Mouse (Mus musculus): ENCODE measurements around the gene Rere.

The Rere gene

DNA sequence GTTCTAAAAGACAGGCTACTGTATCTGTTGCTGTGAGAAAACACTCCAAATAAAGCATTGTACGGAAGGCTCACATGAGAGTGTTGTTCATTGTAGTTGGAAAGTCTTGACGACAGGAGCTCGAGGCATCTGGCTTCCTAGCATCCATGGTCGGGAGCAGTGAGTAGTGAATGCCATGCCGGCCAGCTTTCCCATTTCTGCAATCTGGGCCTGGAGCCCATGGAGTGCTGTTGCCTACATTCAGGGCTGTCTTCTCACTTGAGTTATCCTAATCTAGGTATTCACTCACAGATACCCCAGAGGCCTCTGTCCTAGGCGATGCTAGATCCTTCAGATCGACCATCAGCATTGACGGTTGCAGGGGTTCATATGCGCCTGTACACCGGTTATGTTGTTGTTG lies 160.5 kb downstream of the Rere start:
- CTCF ChIA-PET = interaction anchor here in 3 of 4 experiments (0.5 to 2.2 kb wide), 3 partner anchors 24 to 1418 kb away, joined by 4 to 7 read pairs (median 6); no protein-coding TSS in a partner anchor
- POLR2A ChIA-PET = interaction anchor here in 2 of 4 experiments (0.7 to 1.8 kb wide), 6 partner anchors 9 to 73 kb away, joined by 3 to 5 read pairs (median 3); no protein-coding TSS in a partner anchor

DNA sequence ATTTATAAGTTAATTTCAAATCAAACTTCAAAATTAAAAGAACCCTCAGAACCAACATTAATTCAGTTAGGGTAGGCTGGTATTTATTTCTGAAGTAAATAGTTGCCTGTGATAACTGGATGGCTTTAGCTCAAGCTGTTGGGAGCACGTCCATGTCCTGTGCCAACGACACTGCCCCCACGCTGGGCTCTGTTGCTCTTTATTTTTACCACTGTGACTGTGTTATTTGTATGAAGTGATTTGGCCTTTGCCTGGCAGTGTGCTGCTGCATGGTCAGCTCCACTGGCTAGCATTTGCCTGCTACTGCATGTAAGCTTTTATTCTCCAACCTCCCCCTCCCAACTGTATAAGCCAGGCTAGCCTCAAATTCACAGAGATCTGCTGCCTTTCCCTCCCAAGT lies 162.6 kb downstream of the Rere start:
- ChIA-PET POLR2A (no interaction called here), CTCF (interaction anchor here in 1 of 4 experiments (0.6 kb wide), 1 partner anchor 98 kb away, joined by 4 read pairs; no protein-coding TSS in a partner anchor)

- CTCF ChIA-PET = interaction anchor here in 1 of 4 experiments (1.0 to 1.5 kb wide), 2 partner anchors 27 to 40 kb away, joined by 3 to 4 read pairs; no protein-coding TSS in a partner anchor
- POLR2A ChIA-PET = interaction anchor here in 2 of 4 experiments (0.6 to 2.0 kb wide), 14 partner anchors 9 to 360 kb away, joined by 3 to 7 read pairs (median 3); partner anchors contain the start of gene Gpr157 (in 1 of the 2)
These were observed 165.2 kb downstream of the Rere start for GRCm38 (mm10) chr4:150446617-150447016.

- ChIA-PET CTCF (no interaction called here), POLR2A (interaction anchor here in 2 of 4 experiments (1.0 to 2.0 kb wide), 6 partner anchors 8 to 74 kb away, joined by 3 to 5 read pairs (median 4); no protein-coding TSS in a partner anchor)
These were observed 166.1 kb downstream of the Rere start for GRCm38 (mm10) chr4:150447517-150447916.

DNA sequence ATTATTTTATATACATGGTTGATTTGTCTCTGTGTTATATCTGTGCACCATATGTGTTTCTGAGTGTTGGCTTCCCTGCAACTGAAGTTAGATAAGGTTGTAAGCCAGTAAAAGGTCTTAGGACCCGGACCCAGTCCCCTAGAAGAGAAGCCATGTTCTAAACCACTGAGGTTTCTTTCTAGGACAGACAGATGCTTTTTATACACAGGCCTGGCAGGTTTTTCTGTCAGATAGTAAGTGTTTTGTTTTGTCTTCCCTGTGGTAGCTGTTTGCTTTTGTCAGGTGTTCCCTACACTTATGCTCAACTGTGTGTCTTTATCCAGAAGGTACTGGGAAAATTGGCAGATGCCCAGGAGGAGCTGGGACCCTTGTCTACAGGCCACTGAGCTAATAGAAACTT lies 167.0 kb downstream of the Rere start:
- ChIA-PET CTCF (interaction anchor here in 1 of 4 experiments (0.8 to 0.9 kb wide), 2 partner anchors 17 to 503 kb away, joined by 3 read pairs; no protein-coding TSS in a partner anchor), POLR2A (interaction anchor here in 3 of 4 experiments (0.6 to 2.0 kb wide), 10 partner anchors 8 to 90 kb away, joined by 3 to 6 read pairs (median 3); no protein-coding TSS in a partner anchor)

DNA sequence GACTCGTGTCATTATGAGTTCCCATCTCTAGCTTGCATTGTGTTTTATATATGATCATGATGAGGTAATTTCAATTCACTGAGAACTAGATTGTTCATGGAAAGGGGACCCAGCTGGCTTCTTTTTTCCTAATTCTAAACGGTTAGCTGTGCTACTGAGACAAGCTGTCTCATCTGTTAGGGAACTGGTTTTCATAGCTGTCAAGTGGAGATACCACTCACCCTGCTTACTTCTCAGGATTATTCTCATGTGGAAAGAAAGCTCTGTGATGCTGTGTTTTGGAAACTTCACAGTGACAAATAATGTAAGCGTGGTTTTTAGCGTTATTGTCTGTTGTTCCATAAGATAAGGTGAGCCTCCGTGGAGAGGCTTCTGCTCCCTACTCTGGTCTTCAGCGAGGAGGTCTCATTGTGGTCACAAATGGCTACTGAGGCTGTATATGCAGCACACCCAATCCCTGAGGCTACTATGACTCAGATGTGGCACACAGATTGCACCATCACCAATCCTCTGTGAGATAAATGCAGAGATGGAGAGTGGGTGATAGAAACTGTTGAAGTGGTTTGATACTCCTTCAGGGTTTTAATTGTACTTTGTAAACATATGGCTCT lies 168.7 kb downstream of the Rere start:
- ChIA-PET POLR2A (interaction anchor here in 2 of 4 experiments (1.2 to 2.9 kb wide), 4 partner anchors 11 to 16 kb away, joined by 3 to 9 read pairs (median 3); no protein-coding TSS in a partner anchor), CTCF (interaction anchor here in 1 of 4 experiments (2.0 kb wide), 1 partner anchor 16 kb away, joined by 5 read pairs; no protein-coding TSS in a partner anchor)

DNA sequence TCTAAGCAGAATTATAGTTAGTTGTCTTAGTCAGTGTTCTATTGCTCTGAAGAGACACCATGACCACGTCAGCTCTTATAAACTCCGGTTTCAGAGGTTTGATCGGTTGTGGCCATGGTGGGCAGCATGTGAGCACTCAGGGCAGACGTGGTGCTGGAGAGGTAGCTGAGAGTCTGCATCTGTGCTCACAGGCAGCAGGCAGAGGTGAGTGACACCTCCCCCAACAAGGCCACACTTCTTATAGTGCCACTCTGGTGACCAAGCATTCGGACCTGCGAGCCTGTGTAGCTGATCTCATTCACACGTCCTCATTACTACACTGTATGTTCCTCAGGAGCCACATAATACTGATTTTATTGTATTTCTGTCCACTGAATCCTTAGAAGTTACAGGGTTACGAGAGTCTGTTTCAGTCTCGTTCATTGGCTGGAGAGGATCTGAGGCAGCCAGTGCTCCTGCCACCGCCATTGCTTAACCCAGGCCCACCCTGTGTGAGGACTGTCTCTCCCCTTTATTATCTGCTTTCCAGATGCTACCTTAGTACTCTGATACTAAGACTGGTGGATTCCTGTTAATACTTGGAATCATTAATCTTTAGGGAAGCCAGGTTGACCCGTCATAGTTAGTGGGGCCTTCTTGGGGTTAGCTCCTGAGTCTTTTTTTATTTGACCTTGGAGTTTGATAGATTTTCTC lies 170.9 kb downstream of the Rere start:
- ChIA-PET POLR2A (interaction anchor here in 2 of 4 experiments (1.0 to 2.9 kb wide), 9 partner anchors 9 to 163 kb away, joined by 3 to 9 read pairs (median 4); no protein-coding TSS in a partner anchor), CTCF (interaction anchor here in 2 of 4 experiments (0.6 to 2.6 kb wide), 4 partner anchors 11 to 14 kb away, joined by 3 to 14 read pairs (median 4); no protein-coding TSS in a partner anchor)

DNA sequence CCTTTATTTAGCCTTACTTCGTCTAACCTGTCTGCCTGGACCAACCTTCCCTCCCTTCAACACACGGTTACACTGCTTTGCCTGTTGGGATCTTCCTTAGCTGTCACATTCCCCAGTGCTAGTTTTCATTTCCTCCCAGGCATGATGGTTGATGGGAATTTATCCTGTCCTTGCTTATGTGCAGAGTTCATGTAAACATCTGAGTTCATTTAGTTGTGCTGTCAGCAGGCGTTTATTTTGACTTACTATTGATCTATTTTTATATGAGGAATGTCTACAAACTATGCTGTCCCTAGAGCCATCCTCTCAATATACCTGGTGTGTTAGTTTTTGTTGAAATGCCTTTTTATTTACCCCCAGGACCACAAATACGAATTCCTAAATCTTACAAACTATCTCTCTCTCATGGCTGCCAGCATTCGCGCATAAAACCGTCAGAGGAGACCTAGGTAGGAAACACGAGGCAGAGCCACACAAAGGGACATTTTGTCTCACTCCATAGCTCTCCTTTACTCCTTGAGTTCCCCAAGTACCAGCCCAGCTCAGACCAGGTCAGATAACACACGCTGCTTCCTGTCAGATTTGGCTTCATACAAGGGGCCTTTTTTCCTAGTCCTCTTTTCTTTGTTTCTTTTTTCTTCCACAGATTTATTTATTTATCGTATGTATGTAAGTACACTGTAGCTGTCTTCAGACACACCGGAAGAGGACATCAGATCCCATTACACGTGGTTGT lies 173.3 kb downstream of the Rere start:
- POLR2A ChIA-PET = interaction anchor here in 2 of 4 experiments (1.2 to 2.3 kb wide), 6 partner anchors 8 to 83 kb away, joined by 3 to 7 read pairs (median 4); no protein-coding TSS in a partner anchor
- CTCF ChIA-PET = interaction anchor here in 3 of 4 experiments (0.5 to 0.8 kb wide), 4 partner anchors 8 to 1771 kb away, joined by 3 to 4 read pairs (median 3); no protein-coding TSS in a partner anchor

DNA sequence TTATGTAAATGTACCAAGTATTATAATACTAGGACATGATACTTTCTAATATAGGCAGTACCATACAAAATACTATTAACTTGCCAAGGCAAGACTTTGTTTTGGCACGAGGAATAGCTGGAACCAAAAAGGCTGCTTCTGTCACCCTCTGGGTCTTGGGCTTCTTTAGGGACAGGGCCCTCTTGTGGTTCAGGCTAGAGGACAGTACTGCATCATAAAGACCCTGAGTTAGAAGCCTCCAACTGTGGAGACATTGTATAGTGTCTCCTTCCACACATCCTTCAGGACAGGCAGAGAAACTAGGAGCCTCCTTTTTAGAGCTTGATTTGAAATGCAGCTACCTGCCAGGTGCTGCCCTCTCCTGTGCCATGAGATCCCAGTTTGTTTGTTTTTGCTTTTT lies 174.3 kb downstream of the Rere start:
- ChIA-PET CTCF (interaction anchor here in 2 of 4 experiments (0.7 to 1.0 kb wide), 3 partner anchors 9 to 49 kb away, joined by 3 read pairs; no protein-coding TSS in a partner anchor), POLR2A (interaction anchor here in 3 of 4 experiments (0.6 to 2.6 kb wide), 7 partner anchors 8 to 655 kb away, joined by 3 to 8 read pairs (median 5); no protein-coding TSS in a partner anchor)

DNA sequence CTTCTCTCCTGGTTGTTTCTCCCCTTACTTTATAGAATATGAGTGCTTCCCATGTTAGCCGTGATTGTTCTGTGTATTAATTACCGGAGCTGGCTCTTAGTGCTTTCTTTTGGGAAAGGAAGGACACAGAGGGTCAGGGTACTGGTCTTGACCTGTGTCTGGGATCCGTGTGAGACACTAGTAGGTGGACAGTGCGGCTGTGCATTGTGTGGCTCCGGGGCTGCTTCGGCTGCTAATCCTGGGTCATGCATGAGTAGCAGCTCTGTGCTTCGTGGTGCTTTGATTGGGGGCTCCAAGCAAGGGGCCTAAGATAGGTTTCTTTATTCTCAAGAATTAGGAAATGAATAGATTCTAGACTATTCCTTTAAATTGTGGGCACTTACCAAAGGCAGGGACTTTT lies 175.0 kb downstream of the Rere start:
- ChIA-PET POLR2A (interaction anchor here in 2 of 4 experiments (0.7 to 2.6 kb wide), 5 partner anchors 9 to 44 kb away, joined by 3 to 8 read pairs (median 4); no protein-coding TSS in a partner anchor), CTCF (interaction anchor here in 2 of 4 experiments (0.5 to 1.0 kb wide), 2 partner anchors 9 to 50 kb away, joined by 3 read pairs; no protein-coding TSS in a partner anchor)

DNA sequence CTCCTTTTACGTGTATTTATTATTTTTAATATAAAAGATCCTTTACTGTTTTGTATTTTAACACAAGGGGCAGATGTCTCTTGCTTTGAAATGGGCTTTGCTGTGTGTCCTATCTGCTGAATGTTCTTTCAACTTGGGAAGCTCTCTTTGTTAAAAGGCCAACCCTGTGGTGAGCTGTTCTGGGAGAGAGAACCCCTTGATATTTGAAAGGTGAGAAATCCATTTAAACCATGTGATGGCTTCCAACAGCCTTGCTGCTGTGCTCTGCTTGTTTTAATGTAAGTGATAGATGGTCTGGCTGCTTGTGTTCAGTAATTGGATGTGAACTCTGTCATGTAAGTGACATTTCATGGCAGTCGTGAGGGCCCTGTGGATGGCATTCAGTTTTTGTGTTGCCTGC lies 175.4 kb downstream of the Rere start:
- POLR2A ChIA-PET = interaction anchor here in 2 of 4 experiments (0.7 to 2.6 kb wide), 5 partner anchors 9 to 45 kb away, joined by 3 to 8 read pairs (median 3); no protein-coding TSS in a partner anchor
- CTCF ChIA-PET = interaction anchor here in 1 of 4 experiments (1.1 kb wide), 1 partner anchor 9 kb away, joined by 6 read pairs; no protein-coding TSS in a partner anchor

DNA sequence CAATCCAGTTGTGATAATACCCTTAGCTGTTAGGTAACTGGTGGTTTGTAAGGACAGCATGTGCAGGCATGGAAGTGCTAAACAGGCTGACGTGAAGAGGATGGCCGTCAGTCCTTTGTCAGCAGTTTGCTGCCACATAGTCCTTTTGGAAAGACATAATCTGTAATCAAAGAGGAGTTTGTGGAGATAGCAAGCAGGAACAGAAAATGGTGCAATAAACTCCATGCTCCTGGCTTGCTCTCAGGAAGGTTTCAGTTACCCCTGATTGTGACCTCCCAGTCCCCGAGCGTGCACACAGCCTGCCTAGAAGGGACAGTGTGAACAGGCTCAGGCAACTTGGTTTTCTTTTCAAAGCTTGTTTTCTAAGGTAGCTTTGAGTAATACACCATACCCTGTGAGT lies 175.9 kb downstream of the Rere start:
- ChIA-PET CTCF (interaction anchor here in 1 of 4 experiments (1.1 kb wide), 1 partner anchor 8 kb away, joined by 6 read pairs; no protein-coding TSS in a partner anchor), POLR2A (interaction anchor here in 2 of 4 experiments (0.9 to 2.6 kb wide), 4 partner anchors 9 to 45 kb away, joined by 3 to 8 read pairs (median 3); no protein-coding TSS in a partner anchor)

- ChIA-PET POLR2A (interaction anchor here in 2 of 4 experiments (0.8 to 2.6 kb wide), 4 partner anchors 8 to 18 kb away, joined by 3 to 8 read pairs (median 3); no protein-coding TSS in a partner anchor), CTCF (interaction anchor here in 1 of 4 experiments (1.1 kb wide), 1 partner anchor 8 kb away, joined by 6 read pairs; no protein-coding TSS in a partner anchor)
These were observed 176.3 kb downstream of the Rere start for GRCm38 (mm10) chr4:150457771-150458170.

- ChIA-PET POLR2A (interaction anchor here in 1 of 4 experiments (0.6 to 1.3 kb wide), 4 partner anchors 10 to 120 kb away, joined by 3 read pairs; no protein-coding TSS in a partner anchor), CTCF (no interaction called here)
These were observed 177.8 kb downstream of the Rere start for GRCm38 (mm10) chr4:150459022-150459794.

- POLR2A ChIA-PET = interaction anchor here in 2 of 4 experiments (0.6 to 1.8 kb wide), 5 partner anchors 8 to 179 kb away, joined by 3 to 7 read pairs (median 5); partner anchors contain the start of gene Rere (in 1 of the 2)
- CTCF ChIA-PET = interaction anchor here in 1 of 4 experiments (2.5 kb wide), 1 partner anchor 121 kb away, joined by 7 read pairs; no protein-coding TSS in a partner anchor
These were observed 179.0 kb downstream of the Rere start for GRCm38 (mm10) chr4:150460451-150460850.

DNA sequence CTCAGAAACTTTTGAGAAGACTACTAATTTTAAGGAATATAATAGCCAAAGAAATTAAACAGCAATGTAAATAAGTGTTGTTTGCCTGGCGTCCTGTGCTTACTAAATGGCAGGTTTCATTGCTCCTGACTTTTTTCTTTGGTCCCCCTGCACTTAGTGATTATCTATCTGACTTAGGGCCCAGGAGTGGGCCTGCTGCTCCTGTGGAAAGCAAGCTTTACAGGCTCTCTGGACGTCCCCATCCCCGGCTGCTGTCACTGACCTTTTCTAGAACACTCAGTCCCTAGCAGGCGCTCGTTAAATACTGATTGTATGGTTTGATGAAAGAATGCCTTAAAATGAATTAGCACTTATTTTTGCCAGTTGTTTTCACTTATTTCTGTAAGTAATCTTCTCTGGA lies 179.6 kb downstream of the Rere start:
- ChIA-PET POLR2A (interaction anchor here in 2 of 4 experiments (0.6 to 1.8 kb wide), 7 partner anchors 9 to 180 kb away, joined by 3 to 7 read pairs (median 3); partner anchors contain the start of gene Rere (in 1 of the 2)), CTCF (interaction anchor here in 1 of 4 experiments (1.0 to 2.5 kb wide), 3 partner anchors 18 to 465 kb away, joined by 3 to 7 read pairs (median 6); no protein-coding TSS in a partner anchor)

Data from embryonic stem cell, embryonic (primary cell).